Mouse (Mus musculus): ENCODE results near the gene Desi2. TPM values are rescaled to one million over a fixed set of nuclear protein-coding genes. Genes with fewer than 3 reads are reported as not detected.
A peak's percentile ranks its signal among the peaks of the same experiment; 100 is the strongest.
"Not testable (repeated sequence)": the region's sequence is repeated elsewhere in the genome, so short reads cannot be mapped to it uniquely, and the experiment has no call there.

The Desi2 gene
- total and polyA plus RNA-seq, 2 experiments from 2014 or later, result 22.6 to 26.8 TPM

- Histone ChIP-seq H3K4me3 (ENCODE audit: low read depth, low read length) (no peak overlapping the region), H3K4me2 (ENCODE audit: low read depth, low read length) (no peak overlapping the region), H3K9ac (replicated peaks; ENCODE audit: low read depth, low read length) (no peak overlapping the region), H3K27ac (ENCODE audit: low read depth) (no peak overlapping the region), H3K4me1 (ENCODE audit: control insufficient read depth, insufficient read depth) (no peaks in the 10 kb centered on the region), H3K27me3 (ENCODE audit: control insufficient read depth, insufficient read depth, low read length) (no peaks in the 10 kb centered on the region), H3K36me3 (replicated peaks; ENCODE audit: control insufficient read depth, insufficient read depth, low read length) (no peaks in the 10 kb centered on the region), H3K9me3 (replicated peaks; ENCODE audit: control insufficient read depth, low read length) (no peaks in the 10 kb centered on the region)
- ATAC-seq (ENCODE audit: insufficient read depth, low read depth), result no peak
- no peak for DNase-seq (ENCODE audit: low spot score)
- whole genome bisulfite sequencing, result 85% methylated on average over 6 of the region's 6 CpGs
- TF ChIP-seq CTCF (IDR thresholded peaks at IDR 0.05; ENCODE audit: low read depth), result no peak
- TF ChIP-seq EP300 (IDR thresholded peaks at IDR 0.05; ENCODE audit: low read depth), result no peak
These were observed 83.4 kb downstream of the Desi2 start for GRCm38 (mm10) chr1:178270635-178271034.

GRCm38 (mm10) chr1:178275174-178275730 is 88.0 kb downstream of the Desi2 start:
- DNase-seq (ENCODE audit: low spot score) (no peak), ATAC-seq (ENCODE audit: insufficient read depth, low read depth) (no peak)
- H3K9ac ChIP-seq (replicated peaks; ENCODE audit: low read depth, low read length), result peak overlapping the region; percentile 86; the same call in 1 of the 2 replicates
- no peaks in the 10 kb centered on the region for H3K4me1 ChIP-seq (ENCODE audit: control insufficient read depth, insufficient read depth)
- no peaks in the 10 kb centered on the region for H3K27me3 ChIP-seq (ENCODE audit: control insufficient read depth, insufficient read depth, low read length)
- H3K27ac ChIP-seq (ENCODE audit: low read depth), result no peak overlapping the region
- 50% methylated on average over 9 of the region's 9 CpGs for WGBS
- no peaks in the 10 kb centered on the region for H3K9me3 ChIP-seq (replicated peaks; ENCODE audit: control insufficient read depth, low read length)
- H3K4me2 ChIP-seq (ENCODE audit: low read depth, low read length), result peak overlapping the region; percentile 76
- peak overlapping the region; percentile 77; the same call in 1 of the 2 replicates for H3K4me3 ChIP-seq (ENCODE audit: low read depth, low read length)
- H3K36me3 ChIP-seq (replicated peaks; ENCODE audit: control insufficient read depth, insufficient read depth, low read length), result no peaks in the 10 kb centered on the region
- TF ChIP-seq CTCF (IDR thresholded peaks at IDR 0.05; ENCODE audit: low read depth) (no peak), EP300 (IDR thresholded peaks at IDR 0.05; ENCODE audit: low read depth) (no peak)

- H3K36me3 ChIP-seq (replicated peaks; ENCODE audit: control insufficient read depth, insufficient read depth, low read length), result no peaks in the 10 kb centered on the region
- TF ChIP-seq EP300 (IDR thresholded peaks at IDR 0.05; ENCODE audit: low read depth) (no peak), CTCF (IDR thresholded peaks at IDR 0.05; ENCODE audit: low read depth) (no peak)
- H3K9me3 ChIP-seq (replicated peaks; ENCODE audit: control insufficient read depth, low read length), result no peaks in the 10 kb centered on the region
- no peaks in the 10 kb centered on the region for H3K4me1 ChIP-seq (ENCODE audit: control insufficient read depth, insufficient read depth)
- H3K27ac ChIP-seq (ENCODE audit: low read depth), result no peak overlapping the region
- H3K9ac ChIP-seq (replicated peaks; ENCODE audit: low read depth, low read length), result peak overlapping the region; percentile 86
- ATAC-seq (ENCODE audit: insufficient read depth, low read depth), result peak; percentile 43; the same call in 1 of the 2 replicates
- DNase-seq (ENCODE audit: low spot score), result no peak
- peak overlapping the region; percentile 77 for H3K4me3 ChIP-seq (ENCODE audit: low read depth, low read length)
- H3K27me3 ChIP-seq (ENCODE audit: control insufficient read depth, insufficient read depth, low read length), result no peaks in the 10 kb centered on the region
- WGBS, result 9% methylated on average over 11 of the region's 11 CpGs
- peak overlapping the region; percentile 76 for H3K4me2 ChIP-seq (ENCODE audit: low read depth, low read length)
These were observed 88.5 kb downstream of the Desi2 start for GRCm38 (mm10) chr1:178275738-178276053.

GRCm38 (mm10) chr1:178276054-178276911 is 89.1 kb downstream of the Desi2 start:
- TF ChIP-seq EP300 (IDR thresholded peaks at IDR 0.05; ENCODE audit: low read depth), result no peak
- no peak for TF ChIP-seq CTCF (IDR thresholded peaks at IDR 0.05; ENCODE audit: low read depth)
- peak; percentile 59 for DNase-seq (ENCODE audit: low spot score)
- ATAC-seq (ENCODE audit: insufficient read depth, low read depth), result peak; percentile 81

GRCm38 (mm10) chr1:178283314-178283713 is 96.1 kb downstream of the Desi2 start:
- H3K4me2 ChIP-seq (ENCODE audit: low read depth, low read length); H3K9ac ChIP-seq (replicated peaks; ENCODE audit: low read depth, low read length); H3K27me3 ChIP-seq (ENCODE audit: control insufficient read depth, insufficient read depth, low read length); H3K4me3 ChIP-seq (ENCODE audit: low read depth, low read length); H3K36me3 ChIP-seq (replicated peaks; ENCODE audit: control insufficient read depth, insufficient read depth, low read length); ATAC-seq (ENCODE audit: insufficient read depth, low read depth); DNase-seq (ENCODE audit: low spot score); H3K27ac ChIP-seq (ENCODE audit: low read depth); H3K9me3 ChIP-seq (replicated peaks; ENCODE audit: control insufficient read depth, low read length); H3K4me1 ChIP-seq (ENCODE audit: control insufficient read depth, insufficient read depth): not testable (repeated sequence)
- 92% methylated on average over 3 of the region's 3 CpGs for WGBS

More at GRCm38 (mm10) chr1:178276054-178276911, 89.1 kb downstream of the Desi2 start:
- peak overlapping the region; percentile 86 for H3K9ac ChIP-seq (replicated peaks; ENCODE audit: low read depth, low read length)
- WGBS, result 1% methylated on average over 72 of the region's 87 CpGs
- H3K36me3 ChIP-seq (replicated peaks; ENCODE audit: control insufficient read depth, insufficient read depth, low read length), result no peaks in the 10 kb centered on the region
- peak overlapping the region; percentile 58 for H3K27ac ChIP-seq (ENCODE audit: low read depth)
- no peaks in the 10 kb centered on the region for H3K9me3 ChIP-seq (replicated peaks; ENCODE audit: control insufficient read depth, low read length)
- peak overlapping the region; percentile 77 for H3K4me3 ChIP-seq (ENCODE audit: low read depth, low read length)
- no peaks in the 10 kb centered on the region for H3K27me3 ChIP-seq (ENCODE audit: control insufficient read depth, insufficient read depth, low read length)
- peak overlapping the region; percentile 76 for H3K4me2 ChIP-seq (ENCODE audit: low read depth, low read length)
- no peaks in the 10 kb centered on the region for H3K4me1 ChIP-seq (ENCODE audit: control insufficient read depth, insufficient read depth)
